In the genomic region with DNA sequence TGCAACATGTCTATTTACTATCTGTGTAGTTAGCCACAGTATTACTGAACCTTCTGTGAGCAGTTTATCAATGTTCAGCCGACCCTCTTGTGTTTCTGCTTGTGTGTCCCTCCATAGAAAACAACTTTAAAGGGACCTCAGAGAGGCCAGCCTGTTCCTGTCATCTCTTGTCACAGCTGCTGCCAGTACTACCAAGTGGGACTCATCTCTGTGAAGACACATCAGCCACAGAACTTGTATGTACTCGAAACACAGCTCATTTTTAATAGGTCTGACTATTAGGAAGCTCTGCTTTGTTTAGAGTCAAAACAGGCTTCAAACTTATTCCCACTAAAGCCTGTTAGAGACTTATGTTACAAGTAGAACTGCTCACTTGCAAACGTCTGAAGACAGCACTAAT, we compare ENCODE assay signal across 25 mouse cellular contexts.
DNase-seq lines count a peak whose midpoint lies in the region; ATAC-seq and TF ChIP-seq lines count a peak whose summit lies in the region.
"Had no signal": no experiment of that assay in that cellular context is flagged by ENCODE, and none has a peak within 500 bp of the region (broad histone marks: within the 10 kb centered on the region; RNA-seq: fewer than 3 reads in every experiment).

No protein-coding gene starts in this region.

- no peak overlapping the region for H3K4me3 ChIP-seq in kidney, postnatal 0 days (replicated peaks; ENCODE audit: low read depth, low read length)
- no peak overlapping the region for H3K4me3 ChIP-seq in kidney, embryonic 14.5 days (ENCODE audit: low read length)
- no peak overlapping the region for H3K4me3 ChIP-seq in lung, embryonic 15.5 days
- no peak overlapping the region for H3K4me3 ChIP-seq in lung, postnatal 0 days (ENCODE audit: low read depth, low read length)
- no peak overlapping the region for H3K4me3 ChIP-seq in lung, adult 2 months (replicated peaks; ENCODE audit: extremely low read depth, low read depth, low read length)
- H3K4me3 ChIP-seq: embryonic facial prominence, embryonic 10.5 days; embryonic facial prominence, embryonic 12.5 days; forebrain, embryonic 13.5 days had no signal

- no peak overlapping the region for H3K4me2 ChIP-seq in kidney, postnatal 0 days (ENCODE audit: low read length)
- no peak overlapping the region for H3K4me2 ChIP-seq in kidney, embryonic 14.5 days (replicated peaks; ENCODE audit: low read depth, low read length)
- no peak overlapping the region for H3K4me2 ChIP-seq in lung, embryonic 15.5 days
- H3K4me2 ChIP-seq in lung, postnatal 0 days (replicated peaks; ENCODE audit: low read depth, low read length), result no peak overlapping the region
- H3K4me2 ChIP-seq: embryonic facial prominence, embryonic 12.5 days; forebrain, embryonic 13.5 days had no signal

- TF ChIP-seq POLR2A in lung, adult 2 months (IDR thresholded peaks at IDR 0.05; ENCODE audit: borderline replicate concordance, extremely low read depth, low read depth, low read length), result no peak

- H3K27ac ChIP-seq in kidney, postnatal 0 days, result no peak overlapping the region
- no peak overlapping the region for H3K27ac ChIP-seq in kidney, embryonic 14.5 days (ENCODE audit: low read depth, low read length)
- no peak overlapping the region for H3K27ac ChIP-seq in lung, embryonic 15.5 days
- H3K27ac ChIP-seq in lung, postnatal 0 days (ENCODE audit: low read length), result no peak overlapping the region
- H3K27ac ChIP-seq: embryonic facial prominence, embryonic 10.5 days; embryonic facial prominence, embryonic 12.5 days; forebrain, embryonic 13.5 days had no signal

- H3K36me3 ChIP-seq in kidney, postnatal 0 days (ENCODE audit: insufficient read depth, low read length), result no peaks in the 10 kb centered on the region
- no peaks in the 10 kb centered on the region for H3K36me3 ChIP-seq in kidney, embryonic 14.5 days (ENCODE audit: control insufficient read depth, insufficient read depth, low read length)
- no peaks in the 10 kb centered on the region for H3K36me3 ChIP-seq in lung, embryonic 15.5 days
- no peaks in the 10 kb centered on the region for H3K36me3 ChIP-seq in lung, postnatal 0 days (ENCODE audit: insufficient read depth, low read length)
- H3K36me3 ChIP-seq: embryonic facial prominence, embryonic 10.5 days; embryonic facial prominence, embryonic 12.5 days; G1E had no signal

- no peaks in the 10 kb centered on the region for H3K4me1 ChIP-seq in kidney, postnatal 0 days (replicated peaks; ENCODE audit: insufficient read depth, low read length)
- H3K4me1 ChIP-seq in kidney, embryonic 14.5 days (ENCODE audit: control insufficient read depth, insufficient read depth, low read length), result no peaks in the 10 kb centered on the region
- H3K4me1 ChIP-seq in lung, embryonic 15.5 days, result no peaks in the 10 kb centered on the region
- H3K4me1 ChIP-seq in lung, postnatal 0 days (ENCODE audit: insufficient read depth, low read depth, low read length), result no peaks in the 10 kb centered on the region
- H3K4me1 ChIP-seq in lung, adult 2 months (ENCODE audit: control insufficient read depth, insufficient read depth, low read length), result no peaks in the 10 kb centered on the region
- H3K4me1 ChIP-seq: embryonic facial prominence, embryonic 10.5 days; embryonic facial prominence, embryonic 12.5 days; forebrain, embryonic 13.5 days had no signal

- no peaks in the 10 kb centered on the region for H3K9me3 ChIP-seq in kidney, postnatal 0 days (replicated peaks; ENCODE audit: low read length)
- H3K9me3 ChIP-seq in kidney, embryonic 14.5 days (ENCODE audit: control insufficient read depth, low read length), result no peaks in the 10 kb centered on the region
- H3K9me3 ChIP-seq in lung, embryonic 15.5 days, result no peaks in the 10 kb centered on the region
- H3K9me3 ChIP-seq in lung, postnatal 0 days (ENCODE audit: low read length), result no peaks in the 10 kb centered on the region
- H3K9me3 ChIP-seq: embryonic facial prominence, embryonic 10.5 days; embryonic facial prominence, embryonic 12.5 days; forebrain, embryonic 13.5 days; G1E had no signal

- H3K9ac ChIP-seq in kidney, postnatal 0 days (ENCODE audit: low read depth, low read length), result no peak overlapping the region
- H3K9ac ChIP-seq in kidney, embryonic 14.5 days (ENCODE audit: low read depth, low read length), result no peak overlapping the region
- no peak overlapping the region for H3K9ac ChIP-seq in lung, embryonic 15.5 days
- no peak overlapping the region for H3K9ac ChIP-seq in lung, postnatal 0 days (replicated peaks; ENCODE audit: low read depth)
- H3K9ac ChIP-seq: embryonic facial prominence, embryonic 12.5 days; forebrain, embryonic 13.5 days had no signal

- ATAC-seq in kidney, postnatal 0 days (replicated peaks; ENCODE audit: low FRiP score, low read depth), result no peak
- ATAC-seq in kidney, embryonic 14.5 days (ENCODE audit: low FRiP score, low TSS enrichment), result no peak
- ATAC-seq in lung, embryonic 15.5 days (ENCODE audit: borderline replicate concordance, extremely low read depth, low FRiP score, low TSS enrichment), result peak; percentile 39; the same call in 1 of the 2 replicates
- peak; percentile 46 for ATAC-seq in lung, postnatal 0 days
- ATAC-seq: activated CD4-positive, CD25-positive, alpha-beta regulatory T cell, adult 4 months; CD4-positive, CD25-positive, alpha-beta regulatory T cell, adult 4 months; forebrain, embryonic 13.5 days; Patski had no signal

- no peaks in the 10 kb centered on the region for H3K27me3 ChIP-seq in kidney, postnatal 0 days (ENCODE audit: insufficient read depth, low read length)
- no peaks in the 10 kb centered on the region for H3K27me3 ChIP-seq in kidney, embryonic 14.5 days (ENCODE audit: control insufficient read depth, insufficient read depth, low read length)
- H3K27me3 ChIP-seq in lung, embryonic 15.5 days, result no peaks in the 10 kb centered on the region
- no peaks in the 10 kb centered on the region for H3K27me3 ChIP-seq in lung, postnatal 0 days (replicated peaks; ENCODE audit: insufficient read depth, low read length)
- H3K27me3 ChIP-seq: CH12.LX; embryonic facial prominence, embryonic 12.5 days; forebrain, embryonic 13.5 days had no signal

- no peak for TF ChIP-seq CTCF in kidney, postnatal 0 days (IDR thresholded peaks at IDR 0.05; ENCODE audit: low read depth)
- no peak for TF ChIP-seq CTCF in lung, postnatal 0 days (IDR thresholded peaks at IDR 0.05)
- no peak for TF ChIP-seq CTCF in lung, adult 2 months (IDR thresholded peaks at IDR 0.05; ENCODE audit: insufficient read depth, low read length)

- TF ChIP-seq EP300 in lung, postnatal 0 days (IDR thresholded peaks at IDR 0.05), result no peak

- WGBS in kidney, postnatal 0 days, result 52% methylated on average over 3 of the region's 3 CpGs
- 40% methylated on average over 3 of the region's 3 CpGs for WGBS in kidney, embryonic 14.5 days
- WGBS in lung, embryonic 15.5 days, result 31% methylated on average over 3 of the region's 3 CpGs
- 26% methylated on average over 3 of the region's 3 CpGs for WGBS in lung, postnatal 0 days
- WGBS in lung, adult 2 months, result 43% methylated on average over 3 of the region's 3 CpGs

- DNase-seq in kidney, postnatal 0 days (ENCODE audit: low spot score), result peak; percentile 19
- DNase-seq in kidney, postnatal 4 days, result peak; percentile 2 to 3
- DNase-seq in kidney, postnatal 36 days, result no peak
- no peak for DNase-seq in lung, postnatal 4 days
- peak; percentile 23 for DNase-seq in lung, postnatal 0 days (ENCODE audit: low spot score)
- DNase-seq in lung, adult 2 months, result no peak
- DNase-seq: adrenal gland, adult 8-10 months; adrenal gland, postnatal 14 days; adrenal gland, postnatal 36 days; B cell, adult 2 months; cerebellum, adult 11-12 months; cerebellum, adult 2 months; cerebellum, adult 9-10 months; cerebellum, postnatal 10 days; cerebellum, postnatal 25 days had no signal

Comparison
In these comparisons a context has a peak if more than half of its experiments do, and no peak if none do; other contexts are left out.
1. DNase-seq: peak in kidney, postnatal 0 days (single experiment), kidney, postnatal 4 days (2 of 2) and lung, postnatal 0 days (single experiment); none in kidney, postnatal 36 days (0 of 2), lung, postnatal 4 days (0 of 2) and lung, adult 2 months (single experiment).
2. ATAC-seq: peak in lung, embryonic 15.5 days (single experiment) and lung, postnatal 0 days (single experiment); none in kidney, postnatal 0 days (single experiment) and kidney, embryonic 14.5 days (single experiment).